Comparison of ENCODE assay signal across 9 mouse cellular contexts in the genomic region with DNA sequence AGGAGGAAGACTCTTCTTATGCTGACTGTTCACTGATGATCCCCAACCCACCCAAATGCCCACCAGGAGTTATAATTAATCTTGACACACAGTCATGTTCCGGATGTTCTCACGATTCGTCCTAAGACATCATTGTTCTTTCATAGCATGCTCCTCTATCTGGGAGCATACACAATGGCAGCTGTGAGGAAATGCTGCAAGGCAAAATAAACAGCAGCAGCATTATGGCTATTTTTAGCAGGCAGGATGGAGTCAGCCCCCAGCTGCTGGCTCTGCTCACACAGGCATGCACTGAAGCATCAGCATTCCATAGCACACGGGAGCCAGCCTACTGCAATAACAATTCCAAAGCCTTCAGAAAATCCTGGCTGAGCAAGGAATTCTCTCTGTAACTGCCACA.
DNase-seq lines count a peak whose midpoint lies in the region; ATAC-seq and TF ChIP-seq lines count a peak whose summit lies in the region.
"Had no signal": no experiment of that assay in that cellular context is flagged by ENCODE, and none has a peak within 500 bp of the region (broad histone marks: within the 10 kb centered on the region; RNA-seq: fewer than 3 reads in every experiment).

No protein-coding gene starts in this region.

- no peak overlapping the region for H3K4me2 ChIP-seq in forebrain, embryonic 16.5 days (ENCODE audit: low read length)
- H3K4me2 ChIP-seq in hindbrain, postnatal 0 days (ENCODE audit: low read depth, low read length): no peak overlapping the region

- no peak overlapping the region for H3K4me3 ChIP-seq in heart, adult 2 months
- H3K4me3 ChIP-seq in forebrain, embryonic 16.5 days (replicated peaks; ENCODE audit: low read length): no peak overlapping the region
- no peak overlapping the region for H3K4me3 ChIP-seq in hindbrain, postnatal 0 days (ENCODE audit: low read length)

- H3K36me3 ChIP-seq in heart, adult 2 months (ENCODE audit: control insufficient read depth, insufficient read depth, low read length): no peaks in the 10 kb centered on the region
- H3K36me3 ChIP-seq in forebrain, embryonic 16.5 days (ENCODE audit: control insufficient read depth, insufficient read depth): no peaks in the 10 kb centered on the region
- H3K36me3 ChIP-seq in hindbrain, postnatal 0 days (ENCODE audit: insufficient read depth, low read length): no peaks in the 10 kb centered on the region

- H3K79me2 ChIP-seq in heart, adult 2 months (replicated peaks; ENCODE audit: control insufficient read depth, insufficient read depth, low read length): no peaks in the 10 kb centered on the region

- intact Hi-C loops in heart, adult 2 months (cut with DNase I): no loop called here
- intact Hi-C loops in heart, postnatal 25 days (cut with DNase I): no loop called here

- H3K27me3 ChIP-seq in heart, adult 2 months (ENCODE audit: control insufficient read depth, insufficient read depth, low read length): no peaks in the 10 kb centered on the region
- H3K27me3 ChIP-seq in forebrain, embryonic 16.5 days (replicated peaks; ENCODE audit: control insufficient read depth, insufficient read depth, low read length): no peaks in the 10 kb centered on the region
- no peaks in the 10 kb centered on the region for H3K27me3 ChIP-seq in hindbrain, postnatal 0 days (ENCODE audit: insufficient read depth, low read length)
- H3K27me3 ChIP-seq: CH12.LX had no signal

- H3K4me1 ChIP-seq in heart, adult 2 months (ENCODE audit: control insufficient read depth, insufficient read depth, low read length): peaks cover 1% of the 10 kb centered on the region
- H3K4me1 ChIP-seq in forebrain, embryonic 16.5 days (replicated peaks; ENCODE audit: control insufficient read depth, insufficient read depth, low read length): no peaks in the 10 kb centered on the region
- no peaks in the 10 kb centered on the region for H3K4me1 ChIP-seq in hindbrain, postnatal 0 days (ENCODE audit: insufficient read depth, low read length)

- no peak for TF ChIP-seq POLR2A in heart, adult 2 months (IDR thresholded peaks at IDR 0.05; ENCODE audit: insufficient read depth, low read depth, low read length)

- TF ChIP-seq CTCF in heart, adult 2 months (IDR thresholded peaks at IDR 0.05): no peak
- TF ChIP-seq CTCF in hindbrain, postnatal 0 days (IDR thresholded peaks at IDR 0.05; ENCODE audit: low read depth): no peak

- H3K27ac ChIP-seq in heart, adult 2 months: peak overlapping the region; percentile 16; the same call in 1 of the 2 replicates
- no peak overlapping the region for H3K27ac ChIP-seq in forebrain, embryonic 16.5 days (ENCODE audit: low read length)
- peak overlapping the region; percentile 54; the same call in 1 of the 2 replicates for H3K27ac ChIP-seq in hindbrain, postnatal 0 days

- peak in 1 of 2 experiments; percentile 3 for DNase-seq in heart, adult 2 months
- DNase-seq in heart, postnatal 25 days (ENCODE audit: low spot score): no peak
- DNase-seq in hindbrain, postnatal 0 days (ENCODE audit: low spot score): peak; percentile 65
- DNase-seq in lung, postnatal 10 days: peak; percentile 60
- DNase-seq in right cerebral cortex, postnatal 4 days: peak; percentile 3
- no peak for DNase-seq in spleen, postnatal 36 days (ENCODE audit: low spot score in 2 of 2)

- 7% methylated on average over 4 of the region's 4 CpGs for WGBS in heart, adult 2 months
- WGBS in forebrain, embryonic 16.5 days: 54% methylated on average over 4 of the region's 4 CpGs
- WGBS in hindbrain, postnatal 0 days: 32% methylated on average over 4 of the region's 4 CpGs

- H3K9ac ChIP-seq in heart, adult 2 months (ENCODE audit: low read depth, low read length): no peak overlapping the region
- no peak overlapping the region for H3K9ac ChIP-seq in forebrain, embryonic 16.5 days (replicated peaks; ENCODE audit: low read depth, low read length)
- H3K9ac ChIP-seq in hindbrain, postnatal 0 days (replicated peaks; ENCODE audit: low read length): no peak overlapping the region

- no peak for TF ChIP-seq EP300 in heart, adult 2 months (IDR thresholded peaks at IDR 0.05; ENCODE audit: insufficient read depth, low read depth, low read length)

- peak; percentile 85 for ATAC-seq in forebrain, embryonic 16.5 days
- ATAC-seq in hindbrain, postnatal 0 days: peak; percentile 80
- no peak for ATAC-seq in erythroblast, adult 5-6 weeks (replicated peaks; ENCODE audit: low FRiP score, poor library complexity, severe bottlenecking)

- H3K9me3 ChIP-seq in forebrain, embryonic 16.5 days (ENCODE audit: control insufficient read depth, low read length): peaks cover 5% of the 10 kb centered on the region
- H3K9me3 ChIP-seq in hindbrain, postnatal 0 days (ENCODE audit: low read length): no peaks in the 10 kb centered on the region

Comparison
In these comparisons a context has a peak if more than half of its experiments do, and no peak if none do; other contexts are left out.
1. DNase-seq: peak in hindbrain, postnatal 0 days (single experiment), lung, postnatal 10 days (single experiment) and right cerebral cortex, postnatal 4 days (single experiment); none in heart, postnatal 25 days (single experiment) and spleen, postnatal 36 days (0 of 2).